Mouse (Mus musculus): ENCODE measurements at regions not wholly inside any gene's neighbourhood (a gene's known extent, or its start where the extent isn't known, plus 50 kb on each side); places are given as distances from the start of the nearest gene placed in this dataset.

DNA sequence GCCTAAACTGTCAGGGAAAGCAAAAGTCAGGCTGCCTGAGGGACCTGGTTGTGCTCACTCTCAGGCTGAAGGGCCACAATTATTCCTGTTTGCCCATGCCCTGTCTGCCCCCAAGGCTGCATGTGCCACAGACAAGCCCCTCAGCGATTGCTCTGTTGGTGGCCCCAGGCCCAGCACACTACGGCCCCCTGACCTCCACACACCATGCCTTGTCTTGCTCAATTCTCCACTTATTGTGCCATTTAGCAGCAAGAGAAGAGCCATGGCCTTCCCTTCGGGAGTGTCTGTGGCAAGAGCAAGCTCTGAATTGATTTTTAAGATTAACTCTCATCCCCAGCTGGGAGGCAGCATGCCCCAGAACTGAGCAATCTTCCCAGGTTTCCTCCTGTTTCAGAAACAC lies 173.8 kb upstream of the Rad23b start:
- Histone ChIP-seq H3K9ac (ENCODE audit: low read length) (no peak overlapping the region), H3K4me2 (ENCODE audit: low read length) (no peak overlapping the region), H3K27me3 (ENCODE audit: control insufficient read depth, insufficient read depth, low read length) (no peaks in the 10 kb centered on the region), H3K9me3 (ENCODE audit: control insufficient read depth, low read length) (no peaks in the 10 kb centered on the region), H3K4me1 (ENCODE audit: control insufficient read depth in 2 of 2, insufficient read depth in 2 of 2, low read length in 2 of 2) (peaks cover 14 to 17% of the 10 kb centered on the region in 2 experiments), H3K27ac (replicated peaks in 1 of 2; ENCODE audit: control insufficient read depth in 1 of 2, insufficient read depth in 1 of 2, low read depth in 2 of 2, low read length in 2 of 2) (no peak overlapping the region), H3K4me3 (ENCODE audit: control insufficient read depth in 1 of 2, insufficient read depth in 1 of 2, low read depth in 1 of 2, low read length in 2 of 2) (no peak overlapping the region), H3K36me3 (ENCODE audit: control insufficient read depth, insufficient read depth, low read length) (no peaks in the 10 kb centered on the region)
- ATAC-seq (ENCODE audit: insufficient number of reproducible peaks, insufficient read depth, low FRiP score, low read depth) = no peak
- WGBS = 94% methylated on average over 3 of the region's 3 CpGs

GRCm38 (mm10) chr4:55179456-55179855 lies 170.4 kb upstream of the Rad23b start:
- H3K9ac ChIP-seq (ENCODE audit: low read length) = no peak overlapping the region
- no peak overlapping the region for H3K27ac ChIP-seq (replicated peaks in 1 of 2; ENCODE audit: control insufficient read depth in 1 of 2, insufficient read depth in 1 of 2, low read depth in 2 of 2, low read length in 2 of 2)
- H3K4me1 ChIP-seq (ENCODE audit: control insufficient read depth in 2 of 2, insufficient read depth in 2 of 2, low read length in 2 of 2) = no peaks in the 10 kb centered on the region
- H3K36me3 ChIP-seq (ENCODE audit: control insufficient read depth, insufficient read depth, low read length) = no peaks in the 10 kb centered on the region
- no peaks in the 10 kb centered on the region for H3K27me3 ChIP-seq (ENCODE audit: control insufficient read depth, insufficient read depth, low read length)
- WGBS = 85% methylated on average over 2 of the region's 2 CpGs
- no peak overlapping the region for H3K4me3 ChIP-seq (ENCODE audit: control insufficient read depth in 1 of 2, insufficient read depth in 1 of 2, low read depth in 1 of 2, low read length in 2 of 2)
- no peak overlapping the region for H3K4me2 ChIP-seq (ENCODE audit: low read length)
- ATAC-seq (ENCODE audit: insufficient number of reproducible peaks, insufficient read depth, low FRiP score, low read depth) = no peak
- H3K9me3 ChIP-seq (ENCODE audit: control insufficient read depth, low read length) = no peaks in the 10 kb centered on the region

DNA sequence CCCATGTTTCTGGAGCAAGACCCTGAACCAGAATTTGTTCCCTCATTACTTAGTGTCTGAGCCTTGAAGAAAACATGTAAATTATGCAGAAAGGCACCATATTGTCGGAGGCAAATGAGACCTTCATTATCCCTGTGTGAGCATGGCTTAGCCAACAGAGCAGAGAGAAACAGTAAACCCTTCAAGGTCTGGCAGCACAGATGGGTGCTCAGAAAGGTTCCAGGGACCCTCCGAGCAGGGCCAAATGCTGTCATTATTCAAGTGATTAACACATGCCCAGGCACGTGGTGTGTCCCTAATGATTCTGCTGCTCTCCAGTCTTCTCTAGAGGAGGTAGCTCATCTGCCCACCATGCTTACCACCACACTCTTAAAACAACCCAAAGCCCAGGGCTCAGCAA lies 166.3 kb upstream of the Rad23b start:
- no peak overlapping the region for H3K9ac ChIP-seq (ENCODE audit: low read length)
- ATAC-seq (ENCODE audit: insufficient number of reproducible peaks, insufficient read depth, low FRiP score, low read depth) = no peak
- no peak overlapping the region for H3K4me3 ChIP-seq (ENCODE audit: control insufficient read depth in 1 of 2, insufficient read depth in 1 of 2, low read depth in 1 of 2, low read length in 2 of 2)
- H3K27ac ChIP-seq (replicated peaks in 1 of 2; ENCODE audit: control insufficient read depth in 1 of 2, insufficient read depth in 1 of 2, low read depth in 2 of 2, low read length in 2 of 2) = no peak overlapping the region
- no peaks in the 10 kb centered on the region for H3K27me3 ChIP-seq (ENCODE audit: control insufficient read depth, insufficient read depth, low read length)
- no peaks in the 10 kb centered on the region for H3K4me1 ChIP-seq (ENCODE audit: control insufficient read depth in 2 of 2, insufficient read depth in 2 of 2, low read length in 2 of 2)
- no peak overlapping the region for H3K4me2 ChIP-seq (ENCODE audit: low read length)
- no peaks in the 10 kb centered on the region for H3K36me3 ChIP-seq (ENCODE audit: control insufficient read depth, insufficient read depth, low read length)
- 56% methylated on average over 3 of the region's 3 CpGs for WGBS
- H3K9me3 ChIP-seq (ENCODE audit: control insufficient read depth, low read length) = no peaks in the 10 kb centered on the region

DNA sequence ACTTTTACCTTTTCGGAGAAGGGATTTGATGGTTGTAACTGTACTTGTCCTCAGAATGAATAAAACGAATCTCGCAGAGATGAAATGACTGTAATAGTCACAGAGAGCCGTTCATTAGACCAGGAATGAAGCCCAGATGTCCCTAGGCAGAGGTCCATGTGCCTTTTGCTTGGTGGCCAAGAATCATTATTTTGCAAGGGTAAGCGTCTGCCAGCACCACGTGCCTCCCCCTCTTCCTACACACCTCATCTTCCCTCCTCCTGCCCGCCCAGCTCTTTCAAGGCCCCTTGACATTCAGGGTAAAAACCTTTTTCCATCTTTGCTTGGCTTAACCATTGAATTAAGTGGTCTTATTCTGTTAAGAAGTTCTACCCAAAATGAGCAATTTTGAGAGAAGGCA lies 161.1 kb upstream of the Rad23b start:
- no peaks in the 10 kb centered on the region for H3K27me3 ChIP-seq (ENCODE audit: control insufficient read depth, insufficient read depth, low read length)
- H3K4me2 ChIP-seq (ENCODE audit: low read length) = no peak overlapping the region
- H3K9me3 ChIP-seq (ENCODE audit: control insufficient read depth, low read length) = no peaks in the 10 kb centered on the region
- no peak overlapping the region for H3K9ac ChIP-seq (ENCODE audit: low read length)
- 81% methylated on average over 7 of the region's 7 CpGs for WGBS
- H3K27ac ChIP-seq (replicated peaks in 1 of 2; ENCODE audit: control insufficient read depth in 1 of 2, insufficient read depth in 1 of 2, low read depth in 2 of 2, low read length in 2 of 2) = no peak overlapping the region
- peaks cover 0 to 4% of the 10 kb centered on the region in 2 experiments; a peak in 1 of 4 replicates for H3K4me1 ChIP-seq (ENCODE audit: control insufficient read depth in 2 of 2, insufficient read depth in 2 of 2, low read length in 2 of 2)
- no peak for ATAC-seq (ENCODE audit: insufficient number of reproducible peaks, insufficient read depth, low FRiP score, low read depth)
- no peaks in the 10 kb centered on the region for H3K36me3 ChIP-seq (ENCODE audit: control insufficient read depth, insufficient read depth, low read length)
- H3K4me3 ChIP-seq (ENCODE audit: control insufficient read depth in 1 of 2, insufficient read depth in 1 of 2, low read depth in 1 of 2, low read length in 2 of 2) = no peak overlapping the region

- Histone ChIP-seq H3K4me3 (ENCODE audit: control insufficient read depth in 1 of 2, insufficient read depth in 1 of 2, low read depth in 1 of 2, low read length in 2 of 2) (no peak overlapping the region), H3K4me1 (ENCODE audit: control insufficient read depth in 2 of 2, insufficient read depth in 2 of 2, low read length in 2 of 2) (peaks cover 0 to 4% of the 10 kb centered on the region in 2 experiments; a peak in 1 of 4 replicates), H3K27me3 (ENCODE audit: control insufficient read depth, insufficient read depth, low read length) (no peaks in the 10 kb centered on the region), H3K27ac (replicated peaks in 1 of 2; ENCODE audit: control insufficient read depth in 1 of 2, insufficient read depth in 1 of 2, low read depth in 2 of 2, low read length in 2 of 2) (no peak overlapping the region), H3K9me3 (ENCODE audit: control insufficient read depth, low read length) (no peaks in the 10 kb centered on the region), H3K9ac (ENCODE audit: low read length) (no peak overlapping the region), H3K36me3 (ENCODE audit: control insufficient read depth, insufficient read depth, low read length) (no peaks in the 10 kb centered on the region), H3K4me2 (ENCODE audit: low read length) (no peak overlapping the region)
- ATAC-seq (ENCODE audit: insufficient number of reproducible peaks, insufficient read depth, low FRiP score, low read depth) = no peak
- 46% methylated on average over 6 of the region's 6 CpGs for WGBS
Observed at GRCm38 (mm10) chr4:55190586-55190985, 159.3 kb upstream of the Rad23b start.

- H3K36me3 ChIP-seq (ENCODE audit: control insufficient read depth, insufficient read depth, low read length) = no peaks in the 10 kb centered on the region
- H3K4me3 ChIP-seq (ENCODE audit: control insufficient read depth in 1 of 2, insufficient read depth in 1 of 2, low read depth in 1 of 2, low read length in 2 of 2) = no peak overlapping the region
- ATAC-seq (ENCODE audit: insufficient number of reproducible peaks, insufficient read depth, low FRiP score, low read depth) = no peak
- H3K27ac ChIP-seq (replicated peaks in 1 of 2; ENCODE audit: control insufficient read depth in 1 of 2, insufficient read depth in 1 of 2, low read depth in 2 of 2, low read length in 2 of 2) = no peak overlapping the region
- H3K4me2 ChIP-seq (ENCODE audit: low read length) = no peak overlapping the region
- H3K9ac ChIP-seq (ENCODE audit: low read length) = no peak overlapping the region
- no peaks in the 10 kb centered on the region for H3K9me3 ChIP-seq (ENCODE audit: control insufficient read depth, low read length)
- peaks cover 0 to 4% of the 10 kb centered on the region in 2 experiments; a peak in 1 of 4 replicates for H3K4me1 ChIP-seq (ENCODE audit: control insufficient read depth in 2 of 2, insufficient read depth in 2 of 2, low read length in 2 of 2)
- no peaks in the 10 kb centered on the region for H3K27me3 ChIP-seq (ENCODE audit: control insufficient read depth, insufficient read depth, low read length)
- 81% methylated on average over 1 of the region's 1 CpGs for WGBS
Observed at GRCm38 (mm10) chr4:55194061-55194460, 155.8 kb upstream of the Rad23b start.

GRCm38 (mm10) chr4:55194552-55194951 lies 155.3 kb upstream of the Rad23b start:
- no peak overlapping the region for H3K27ac ChIP-seq (replicated peaks in 1 of 2; ENCODE audit: control insufficient read depth in 1 of 2, insufficient read depth in 1 of 2, low read depth in 2 of 2, low read length in 2 of 2)
- H3K36me3 ChIP-seq (ENCODE audit: control insufficient read depth, insufficient read depth, low read length) = no peaks in the 10 kb centered on the region
- H3K27me3 ChIP-seq (ENCODE audit: control insufficient read depth, insufficient read depth, low read length) = no peaks in the 10 kb centered on the region
- no peak overlapping the region for H3K9ac ChIP-seq (ENCODE audit: low read length)
- H3K4me2 ChIP-seq (ENCODE audit: low read length) = no peak overlapping the region
- no peaks in the 10 kb centered on the region for H3K9me3 ChIP-seq (ENCODE audit: control insufficient read depth, low read length)
- 78% methylated on average over 4 of the region's 4 CpGs for WGBS
- no peak for ATAC-seq (ENCODE audit: insufficient number of reproducible peaks, insufficient read depth, low FRiP score, low read depth)
- H3K4me3 ChIP-seq (ENCODE audit: control insufficient read depth in 1 of 2, insufficient read depth in 1 of 2, low read depth in 1 of 2, low read length in 2 of 2) = no peak overlapping the region
- H3K4me1 ChIP-seq (ENCODE audit: control insufficient read depth in 2 of 2, insufficient read depth in 2 of 2, low read length in 2 of 2) = peaks cover 0 to 4% of the 10 kb centered on the region in 2 experiments; a peak in 1 of 4 replicates
